Mouse (Mus musculus): ENCODE measurements around the gene Rab2b.
"Not testable (repeated sequence)": the region's sequence is repeated elsewhere in the genome, so short reads cannot be mapped to it uniquely, and the experiment has no call there.

Gene Rab2b

DNA sequence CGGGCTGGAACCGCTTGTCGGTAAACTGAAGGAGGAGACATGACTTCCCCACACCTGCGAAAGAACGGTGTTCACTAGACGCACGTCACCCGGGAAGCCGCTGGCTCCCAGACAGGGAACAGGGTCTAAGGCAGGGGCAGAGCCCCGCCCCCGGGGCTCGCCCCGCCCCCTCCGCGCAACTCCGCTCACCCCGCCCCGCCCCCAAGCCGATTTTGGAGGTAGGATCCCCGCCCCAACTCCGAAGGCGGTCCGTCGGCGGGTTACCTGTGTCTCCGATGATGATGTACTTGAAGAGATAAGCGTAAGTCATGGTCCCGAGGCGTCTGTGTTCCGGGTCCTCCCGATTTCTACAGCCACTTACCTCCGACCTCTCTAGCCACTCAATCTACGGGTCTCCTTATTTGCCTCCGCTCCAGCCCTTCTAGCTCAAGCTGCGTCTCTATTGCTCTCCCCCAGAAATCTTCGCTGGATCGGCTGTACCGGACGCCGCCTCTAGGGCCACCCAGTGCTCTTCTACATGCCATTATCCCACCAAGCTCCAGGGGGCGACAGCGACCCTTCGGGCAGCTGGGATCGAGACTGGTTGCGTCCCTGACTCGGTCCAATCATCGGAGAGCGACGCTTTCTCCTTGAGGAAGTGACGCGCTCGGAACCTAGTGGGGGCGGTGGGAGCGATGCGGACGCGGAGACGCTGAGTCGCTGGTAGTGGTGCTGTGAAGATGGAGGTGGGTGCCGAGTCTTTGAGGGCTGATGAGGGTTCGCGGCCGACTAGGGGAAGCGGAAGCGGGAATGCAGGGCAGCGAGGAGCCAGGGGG lies at the start of gene Rab2b, which contains the start of gene Tox4:
TSS of gene Rab2b (minus strand) at position 614 of the 815 bp plus-strand sequence.
TSS of gene Tox4 (plus strand) at position 215 of the 815 bp plus-strand sequence.
- peak; percentile 100 for DNase-seq (ENCODE audit: low spot score)

DNA sequence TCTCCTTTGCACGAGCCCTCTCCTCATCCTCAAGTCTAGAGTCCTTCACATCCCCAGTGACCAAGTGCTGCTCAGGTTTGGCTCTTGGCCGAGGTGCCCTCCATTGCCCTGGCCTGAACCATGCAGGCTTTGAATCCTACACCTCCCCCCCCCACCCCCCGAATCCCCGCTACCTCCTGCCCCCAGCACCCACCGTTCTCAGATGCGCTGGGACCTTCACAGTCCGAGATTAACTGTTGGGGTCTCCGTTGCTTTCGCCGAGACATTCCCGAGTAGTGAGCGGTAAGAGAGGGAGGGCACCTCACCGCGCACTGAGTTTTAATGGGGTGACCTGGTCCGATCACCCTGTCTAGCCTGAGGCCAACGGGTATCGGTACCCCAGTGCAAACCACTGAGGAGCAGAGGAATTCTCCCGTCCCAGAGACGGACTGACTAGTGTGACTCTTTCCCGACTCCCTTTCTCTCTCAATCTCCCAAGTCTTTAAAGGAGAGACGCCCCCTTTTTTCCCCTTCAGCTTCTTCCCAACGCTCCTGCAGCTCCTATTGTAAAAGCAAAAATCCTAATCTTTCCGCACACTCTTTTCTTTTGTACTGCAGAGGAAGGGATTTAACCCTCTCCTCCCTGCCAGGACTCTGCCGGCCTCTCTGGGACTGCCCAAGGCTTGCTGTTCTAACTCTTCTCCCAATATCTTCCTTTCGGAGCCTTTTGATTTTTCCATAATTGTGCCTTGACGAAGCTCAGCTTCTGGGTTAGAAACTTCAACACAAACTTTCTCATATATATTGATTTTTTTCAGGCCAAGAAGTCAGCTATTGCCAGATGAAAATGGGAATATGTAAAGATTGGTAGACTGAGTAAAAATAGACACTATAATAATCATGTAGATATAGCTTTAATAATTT lies 48.8 kb upstream of the Rab2b start, which contains the start of gene Sall2:
TSS of gene Sall2 (minus strand) at position 853 of the 903 bp plus-strand sequence.
- no peak for DNase-seq (ENCODE audit: low spot score)

DNA sequence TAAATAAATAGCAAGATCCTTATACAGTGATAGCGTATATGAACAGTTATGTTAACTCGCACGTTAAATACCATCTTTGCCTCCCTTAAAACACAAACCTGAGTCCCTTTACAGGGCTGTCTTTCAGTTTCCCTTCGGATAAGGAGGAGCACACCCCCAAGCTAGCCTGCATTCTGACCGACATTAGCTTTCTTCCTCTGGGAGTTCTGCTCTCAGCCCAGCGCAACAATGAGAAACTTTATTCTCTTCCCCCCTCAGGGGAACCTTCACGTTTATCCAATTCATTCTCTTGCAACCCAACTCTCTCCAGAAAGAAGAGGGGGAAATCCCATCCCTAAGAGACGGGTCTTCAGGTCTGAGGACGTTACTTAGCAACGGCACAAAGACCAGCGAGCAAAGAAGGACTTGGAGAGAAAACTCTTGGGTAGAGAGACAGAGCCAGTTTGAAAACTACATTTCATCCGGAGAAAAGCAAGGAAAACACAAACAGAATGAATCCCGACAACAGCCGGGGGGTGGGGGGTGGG lies 48.1 kb upstream of the Rab2b start:
- no peak for DNase-seq (ENCODE audit: low spot score)

DNA sequence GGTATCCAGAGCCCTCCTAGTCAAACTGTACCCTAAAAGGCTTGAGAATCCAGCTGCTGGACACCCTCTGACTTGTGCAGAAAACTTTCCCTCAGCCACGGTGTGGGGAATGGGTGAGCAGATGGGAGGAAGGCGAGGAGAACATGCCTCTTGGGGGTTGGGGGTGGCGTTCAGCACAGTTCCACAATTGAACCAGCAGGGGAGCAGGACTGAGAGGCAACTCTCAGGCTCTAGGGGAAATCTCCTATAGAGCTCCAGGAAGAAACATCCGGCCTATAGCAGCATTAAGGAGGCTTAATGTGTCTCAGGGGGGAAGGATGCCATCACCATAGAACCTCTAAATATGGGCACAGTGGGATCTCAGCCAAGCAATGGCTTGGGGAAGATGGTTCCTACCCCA lies 46.5 kb upstream of the Rab2b start:
- no peak for DNase-seq (ENCODE audit: low spot score)

DNA sequence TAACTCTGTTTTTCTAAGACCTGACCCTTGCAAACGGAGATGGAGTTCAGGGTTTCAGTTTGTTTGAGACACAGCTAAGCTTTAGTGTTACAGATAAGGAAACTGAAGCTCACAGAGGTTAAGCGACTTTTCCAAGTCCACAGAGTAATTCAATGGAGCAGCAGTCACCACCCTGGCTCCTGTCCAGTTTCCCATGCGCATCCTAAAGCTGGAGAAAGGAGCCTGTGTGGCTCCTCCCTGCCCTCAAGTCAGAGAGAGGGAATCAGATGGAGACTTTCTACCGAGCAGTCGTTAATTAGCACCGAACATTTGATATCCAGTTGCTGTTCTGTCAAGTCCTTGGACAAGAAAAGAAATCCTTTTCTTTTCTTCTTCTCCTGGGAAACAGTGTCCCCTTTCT lies 40.0 kb upstream of the Rab2b start:
- no peak for DNase-seq (ENCODE audit: low spot score)

DNA sequence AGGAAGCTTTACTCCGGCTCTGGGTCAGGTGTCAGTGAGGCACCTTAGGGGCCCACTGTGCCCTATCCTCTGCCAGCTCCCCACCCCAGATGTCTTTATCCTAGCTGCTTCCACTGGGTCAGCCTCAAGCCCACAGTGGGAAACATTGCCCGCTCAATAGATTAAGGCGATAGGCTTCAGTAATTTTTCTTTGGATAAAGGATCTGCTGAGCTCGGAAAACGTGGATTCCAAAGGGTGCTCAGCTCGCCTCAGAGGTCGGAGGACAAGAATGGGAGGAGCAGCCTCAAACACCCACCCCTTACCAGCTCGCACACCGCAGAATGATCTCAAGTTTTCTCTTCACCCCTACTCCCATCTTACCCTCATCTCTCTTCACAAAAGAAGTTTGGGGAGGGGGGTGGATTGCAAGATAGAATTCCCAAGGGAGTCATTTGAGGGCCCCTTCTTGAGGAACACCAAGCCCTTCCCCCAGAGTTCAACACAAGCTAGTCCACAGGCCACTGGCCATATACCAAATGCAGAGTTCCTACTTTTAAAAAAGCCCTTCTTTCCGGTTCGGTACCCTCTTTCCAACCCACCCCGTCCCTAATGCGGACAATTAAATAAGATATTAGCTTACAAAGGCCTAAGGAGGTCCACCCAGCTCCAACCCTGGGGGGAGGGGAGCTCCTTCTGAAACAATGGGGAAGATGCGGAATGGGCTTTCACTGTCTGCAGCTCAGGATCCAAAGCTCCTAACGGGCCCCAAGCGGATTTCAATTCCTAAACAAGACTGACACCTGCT lies 37.3 kb upstream of the Rab2b start:
- no peak for DNase-seq (ENCODE audit: low spot score)

DNA sequence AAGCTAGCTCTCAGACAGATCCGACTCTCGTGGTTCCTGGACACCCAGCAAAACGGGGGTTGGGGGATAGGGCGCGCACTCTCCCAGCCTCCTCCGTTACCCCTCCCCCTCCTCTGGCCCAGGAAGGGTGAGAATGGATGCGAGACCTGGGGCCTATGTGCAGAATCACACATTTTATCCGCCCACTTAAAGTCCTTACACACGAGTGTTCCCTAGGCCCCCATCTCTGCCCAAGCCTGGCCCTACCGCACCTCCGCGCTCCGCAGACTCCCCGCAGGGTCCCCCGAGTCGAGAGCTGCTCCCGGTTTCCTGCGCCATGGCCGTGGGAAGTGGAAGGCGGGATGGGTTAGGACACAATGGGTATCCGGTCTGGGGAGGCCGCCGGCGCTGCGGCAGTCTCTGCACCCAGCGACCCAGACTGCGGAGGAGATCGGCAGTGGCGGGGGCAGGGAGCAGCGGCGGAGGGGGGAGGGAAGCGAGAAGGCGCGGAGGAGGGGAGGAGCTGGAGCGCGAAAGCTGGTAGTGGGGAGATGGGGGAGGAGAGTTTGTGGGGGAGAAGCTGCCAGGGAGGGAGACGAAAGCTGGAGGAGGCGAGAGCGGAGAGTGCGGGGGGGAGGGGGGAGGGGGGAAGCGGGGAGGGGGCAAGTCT lies 36.6 kb upstream of the Rab2b start:
- peak; percentile 48 for DNase-seq (ENCODE audit: low spot score)

DNA sequence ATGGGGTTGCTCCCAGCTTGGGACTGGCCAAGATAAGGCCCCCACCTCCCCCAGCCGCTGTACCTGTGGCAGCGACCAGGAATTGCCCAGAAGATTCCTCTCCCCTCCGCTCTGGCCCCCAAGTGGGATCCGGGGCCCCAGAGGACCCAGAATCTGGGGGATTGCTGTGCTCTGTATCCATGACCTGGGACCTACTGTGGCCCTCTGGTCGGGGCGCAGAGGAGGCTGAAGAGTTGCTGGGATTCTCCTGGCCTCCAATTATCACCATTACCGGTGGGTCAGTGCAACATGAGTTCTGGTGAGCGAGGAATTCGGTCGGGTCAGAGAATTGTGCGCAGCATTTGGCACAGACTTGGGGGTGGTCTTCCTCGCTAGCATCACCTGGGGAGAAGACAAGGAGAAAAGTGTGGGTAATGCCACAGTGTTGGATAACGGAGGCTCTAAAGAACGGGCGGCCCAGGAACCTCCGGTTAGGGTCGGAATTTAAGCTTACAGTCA lies 36.0 kb upstream of the Rab2b start:
- DNase-seq (ENCODE audit: low spot score), result no peak

DNA sequence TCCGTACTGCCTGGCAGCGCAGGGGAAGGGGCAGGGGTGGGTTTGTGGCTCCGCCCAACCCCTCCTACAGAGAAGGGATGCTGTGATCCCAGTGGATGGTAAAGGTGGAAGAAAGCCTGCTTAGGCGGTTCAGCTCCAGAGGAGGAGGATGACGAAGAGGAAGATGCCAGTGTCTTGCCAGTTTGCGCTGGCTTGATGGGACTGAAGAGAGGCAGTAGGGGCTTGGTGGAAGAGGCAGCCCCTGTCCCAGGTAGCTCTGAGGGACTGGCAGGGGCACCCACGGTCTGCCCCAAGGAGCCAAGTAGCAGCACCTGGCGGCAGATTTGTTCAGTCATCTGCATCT lies 35.4 kb upstream of the Rab2b start:
- DNase-seq (ENCODE audit: low spot score), result no peak

DNA sequence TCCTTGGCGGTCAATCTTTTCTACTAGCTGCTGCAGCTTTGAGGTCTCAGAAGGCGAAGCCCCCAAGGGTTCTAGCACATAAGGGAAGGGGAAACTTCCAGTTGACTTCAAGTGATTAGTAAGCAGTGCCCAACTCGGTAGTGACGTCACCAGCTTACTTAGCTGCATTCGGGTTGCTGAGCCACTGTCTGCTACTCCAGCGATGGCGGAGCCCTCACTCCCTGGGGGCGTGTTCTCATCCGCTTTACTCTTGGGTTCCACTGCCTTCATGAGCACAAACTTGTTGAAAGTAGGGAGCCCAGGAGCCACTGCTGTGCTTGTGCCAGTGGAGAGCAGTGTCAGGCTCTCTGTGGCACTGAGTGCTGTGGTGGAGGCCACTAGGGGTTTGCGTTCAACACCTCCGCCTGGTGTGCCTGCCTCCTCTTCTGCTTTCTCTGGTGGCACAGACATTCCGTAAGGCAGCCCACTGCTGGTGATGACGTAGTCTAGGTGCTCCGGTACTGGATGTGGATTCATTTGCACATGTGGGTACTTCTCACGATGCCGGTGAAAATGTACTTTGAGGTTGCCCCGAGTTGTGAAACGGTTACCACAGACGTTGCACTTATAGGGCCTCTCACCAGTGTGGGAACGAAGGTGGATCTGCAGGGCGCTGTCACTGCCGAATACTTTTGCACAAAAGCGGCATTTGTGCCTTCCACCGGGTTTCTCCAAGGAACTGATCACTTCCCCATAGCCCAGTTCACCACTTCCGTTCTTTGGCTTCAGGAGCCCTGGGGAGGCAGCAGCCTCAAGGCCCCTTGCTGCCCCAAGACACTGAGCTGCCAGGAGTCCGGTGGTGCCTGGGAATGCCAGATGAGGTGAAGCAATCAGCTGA lies 34.8 kb upstream of the Rab2b start:
- no peak for DNase-seq (ENCODE audit: low spot score)

DNA sequence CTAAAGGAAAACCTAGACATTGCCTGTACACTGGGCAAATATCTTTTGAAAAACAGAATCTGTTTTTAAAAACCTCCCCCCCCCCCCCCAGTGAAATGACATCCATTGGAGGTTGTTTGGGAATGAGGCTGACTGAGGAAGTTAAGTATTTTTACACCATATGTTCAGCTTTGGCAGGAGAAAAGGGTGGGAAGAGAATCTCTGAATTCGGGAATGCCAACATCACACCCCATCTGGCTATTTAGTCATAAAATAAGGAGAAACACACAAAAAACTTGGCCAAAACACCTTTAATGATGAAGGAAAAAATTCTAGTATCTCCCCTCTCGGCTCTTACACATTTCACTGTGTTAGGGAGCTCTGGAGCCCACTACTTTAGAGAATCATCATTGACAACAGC lies 31.6 kb upstream of the Rab2b start:
- no peak for DNase-seq (ENCODE audit: low spot score)

DNA sequence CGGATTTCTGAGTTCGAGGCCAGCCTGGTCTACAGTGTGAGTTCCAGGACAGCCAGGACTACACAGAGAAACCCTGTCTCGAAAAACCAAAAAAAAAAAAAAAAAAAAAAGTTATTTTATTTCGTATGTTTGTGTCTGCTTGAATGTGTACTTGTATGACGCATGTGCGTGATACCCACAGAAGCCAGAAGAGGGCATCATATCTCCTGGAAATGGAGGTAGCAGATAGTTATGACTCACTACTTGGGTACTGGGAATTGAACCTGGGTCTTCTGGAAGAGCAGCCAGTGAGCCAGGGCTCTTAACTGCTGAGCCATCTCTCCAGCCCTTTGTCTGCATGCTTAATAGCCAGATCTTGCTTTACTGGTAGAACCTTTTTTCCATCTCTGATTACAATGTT lies 31.0 kb upstream of the Rab2b start:
- DNase-seq (ENCODE audit: low spot score), result not testable (repeated sequence)

DNA sequence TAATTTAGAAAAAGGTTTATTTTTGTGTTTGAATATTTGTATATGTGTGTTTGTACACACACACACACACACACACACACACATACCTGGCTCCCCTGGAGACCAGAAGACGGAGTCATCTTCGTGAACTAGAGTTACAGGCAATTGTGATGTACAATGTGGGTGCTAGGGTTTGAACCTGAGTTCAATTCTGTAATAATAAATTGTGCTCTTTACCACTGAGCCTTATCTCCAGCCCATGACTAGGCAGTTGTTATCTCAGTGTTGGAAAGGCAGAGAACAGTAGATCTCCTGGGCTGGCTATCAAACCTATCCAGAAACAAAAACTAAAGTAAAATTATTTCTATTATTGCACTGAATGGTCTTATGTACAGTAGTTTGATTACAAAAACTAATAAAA lies 26.8 kb upstream of the Rab2b start:
- DNase-seq (ENCODE audit: low spot score), result peak; percentile 26

DNA sequence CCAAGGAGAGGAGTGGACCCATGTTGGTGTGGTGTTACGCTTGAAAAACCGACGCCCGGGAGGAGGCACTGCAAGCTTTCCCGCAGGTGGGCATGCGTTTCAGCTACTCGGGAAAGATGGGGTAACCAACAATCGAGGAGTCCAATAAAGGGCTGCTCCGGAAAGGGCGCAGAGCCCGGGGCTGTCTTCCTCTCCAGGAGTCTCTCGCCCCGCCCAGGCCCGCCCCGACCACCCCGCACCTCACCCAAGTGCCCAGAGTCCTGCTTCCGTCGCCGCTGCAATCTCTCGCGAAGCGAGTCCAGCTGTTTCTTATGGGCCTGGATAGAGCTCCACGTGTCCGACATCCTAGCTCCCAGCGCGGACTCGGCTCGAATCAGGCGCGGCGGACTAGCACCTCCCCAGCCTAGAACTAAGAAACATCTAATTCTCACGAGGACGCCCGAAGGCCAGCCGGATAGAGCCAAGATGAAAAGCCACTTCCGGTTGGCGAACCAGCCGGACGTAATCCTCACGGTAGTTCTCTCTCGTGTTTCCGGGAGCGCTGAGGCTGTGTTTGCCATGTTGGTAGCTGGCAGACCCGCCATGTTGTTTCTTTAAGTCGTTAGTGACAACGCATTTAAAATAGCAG lies 25.4 kb upstream of the Rab2b start, which contains the start of gene Mettl3:
TSS of gene Mettl3 (minus strand) at position 485 of the 628 bp plus-strand sequence.
- DNase-seq (ENCODE audit: low spot score), result peak; percentile 100

DNA sequence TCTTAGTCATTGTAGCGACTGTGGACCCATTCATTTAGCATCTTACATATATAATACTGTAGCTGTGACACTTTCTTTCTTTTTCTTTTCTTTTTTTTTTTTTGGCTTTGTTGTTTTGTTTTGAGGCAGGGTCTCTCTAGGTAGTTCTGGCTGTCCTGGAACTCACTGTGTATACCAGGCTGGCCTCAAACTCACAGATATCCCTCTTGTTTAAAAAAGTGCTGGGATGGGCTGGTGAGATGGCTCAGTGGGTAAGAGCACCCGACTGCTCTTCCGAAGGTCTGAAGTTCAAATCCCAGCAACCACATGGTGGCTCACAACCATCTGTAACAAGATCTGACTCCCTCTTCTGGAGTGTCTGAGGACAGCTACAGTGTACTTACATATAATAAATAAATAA lies 24.2 kb upstream of the Rab2b start:
- DNase-seq (ENCODE audit: low spot score), result not testable (repeated sequence)

DNA sequence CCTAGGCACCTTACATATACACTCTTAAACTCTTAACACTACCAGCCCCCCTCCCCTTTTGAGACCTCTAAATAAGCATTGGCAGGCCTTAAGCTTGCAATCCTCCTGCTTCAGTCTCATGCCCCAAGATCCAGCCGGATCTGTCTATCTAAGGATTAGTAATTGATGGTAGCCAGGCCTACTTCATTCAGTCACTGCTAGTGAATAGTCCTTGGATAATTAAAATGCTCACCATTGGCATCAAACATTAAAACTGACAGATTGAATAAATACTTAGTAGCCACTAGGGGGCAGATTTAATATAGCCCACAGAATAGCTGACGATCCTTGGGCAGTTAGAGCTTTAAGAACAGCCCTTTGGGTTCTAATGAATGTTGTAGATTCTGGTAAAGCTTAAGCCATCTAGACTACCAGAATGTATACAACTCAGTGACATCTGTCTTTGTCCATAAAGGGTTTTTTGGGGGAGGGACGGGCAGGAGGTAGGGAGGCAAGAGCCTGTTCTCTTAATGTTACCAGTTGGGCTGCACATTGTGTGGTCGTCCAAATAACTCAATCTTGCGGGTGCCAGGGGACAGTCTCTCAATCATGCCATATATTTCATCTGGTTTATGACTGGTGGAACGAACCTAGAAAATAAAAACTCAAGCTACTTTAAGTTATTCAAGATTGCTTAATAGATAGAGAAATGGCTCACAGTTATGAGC lies 16.4 kb upstream of the Rab2b start:
- DNase-seq (ENCODE audit: low spot score), result peak; percentile 51

DNA sequence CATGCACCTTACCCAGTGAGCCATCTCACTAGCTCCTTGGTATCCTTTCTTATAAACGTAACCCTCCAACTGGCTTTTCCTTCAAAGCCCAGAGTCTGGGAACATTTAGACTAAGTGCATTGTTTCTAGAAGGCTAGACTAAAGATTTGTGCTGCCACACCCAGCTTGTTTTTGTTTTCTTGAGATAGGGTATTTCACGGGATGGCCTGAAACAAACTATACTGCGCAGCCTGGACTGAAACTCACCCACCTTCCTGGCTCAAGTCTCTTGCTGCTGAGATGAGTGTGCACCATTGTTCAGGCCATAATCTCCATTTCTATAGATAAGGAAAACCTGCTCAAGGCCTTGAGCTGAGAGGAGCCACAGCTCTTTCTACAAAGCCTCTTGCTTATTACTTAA lies 4.8 kb upstream of the Rab2b start:
- no peak for DNase-seq (ENCODE audit: low spot score)

DNA sequence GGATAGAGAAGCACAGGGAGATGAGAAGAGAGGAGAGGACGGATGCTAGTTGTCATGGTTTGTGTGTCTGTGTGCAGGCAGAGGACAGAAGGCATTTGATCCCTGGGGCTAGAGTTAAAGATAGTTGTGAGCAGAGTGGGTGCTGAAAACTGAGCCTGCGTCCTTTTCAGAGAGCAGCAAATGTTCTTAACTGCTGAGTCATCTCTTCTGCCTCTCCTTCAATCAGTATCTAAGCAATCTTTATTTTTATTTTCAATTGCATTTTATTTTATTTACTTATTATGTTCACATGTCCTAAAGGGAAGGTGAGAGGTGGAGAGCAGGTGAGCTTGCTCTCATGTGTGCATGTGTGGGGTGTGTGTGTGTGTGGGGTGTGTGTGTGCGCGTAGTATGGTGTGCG lies 4.3 kb upstream of the Rab2b start:
- DNase-seq (ENCODE audit: low spot score), result no peak

DNA sequence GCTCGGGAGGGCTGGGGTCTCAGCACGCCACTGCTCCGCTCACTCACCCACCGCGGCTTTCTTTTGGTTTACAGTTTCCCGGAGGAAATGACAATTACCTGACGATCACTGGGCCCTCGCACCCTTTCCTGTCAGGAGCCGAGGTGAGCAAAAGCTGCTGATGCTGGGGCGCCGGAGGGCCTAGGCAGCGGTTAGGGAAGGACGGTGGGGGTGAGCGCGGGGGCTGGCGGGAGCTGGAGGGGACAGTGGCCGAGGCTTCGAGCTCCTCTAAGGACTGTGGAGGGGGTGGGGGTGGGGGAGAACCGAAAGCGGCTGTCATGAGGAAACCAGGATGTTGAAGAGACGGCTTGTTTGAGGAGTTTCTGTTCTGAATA lies 389 bp upstream of the Rab2b start:
- DNase-seq (ENCODE audit: low spot score), result no peak
